Mouse (Mus musculus): Measurements from ENCODE around the gene Cdc37l1. TPM values are rescaled to one million over a fixed set of nuclear protein-coding genes. Genes with fewer than 3 reads are reported as not detected.

Gene Cdc37l1
- polyA plus RNA-seq, 1 experiment from 2014 or later = 34.9 TPM

DNA sequence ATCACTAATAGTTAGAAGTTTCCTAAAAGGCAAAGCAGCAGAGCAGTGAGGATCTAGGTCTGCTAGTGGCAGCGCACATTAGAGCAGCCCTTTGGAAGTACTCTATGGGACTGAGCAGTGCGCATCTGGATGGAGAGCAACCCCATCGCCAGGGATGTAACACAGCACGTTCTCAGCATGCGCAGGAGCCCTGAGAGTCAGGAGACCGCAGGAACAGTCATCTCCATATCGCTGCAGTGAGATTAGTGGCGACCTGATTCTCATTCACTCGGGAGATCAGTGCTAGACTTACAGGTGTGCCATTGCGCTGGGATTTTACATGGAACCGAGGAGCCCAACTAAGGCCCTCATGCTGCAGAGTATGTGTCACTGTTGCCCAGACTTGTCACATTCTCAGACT, 18.9 kb downstream of the Cdc37l1 start:
- Histone ChIP-seq H3K27ac (no peak overlapping the region), H3K36me3 (peaks cover 52% of the 10 kb centered on the region), H3K27me3 (no peaks in the 10 kb centered on the region), H3K4me1 (no peaks in the 10 kb centered on the region), H3K9ac (no peak overlapping the region), H3K4me3 (no peak overlapping the region), H3K9me3 (no peaks in the 10 kb centered on the region), H3K4me2 (no peak overlapping the region)
- ATAC-seq (ENCODE audit: insufficient number of reproducible peaks, low FRiP score, low TSS enrichment, low read depth) = no peak
- whole genome bisulfite sequencing = 94% methylated on average over 11 of the region's 11 CpGs

GRCm38 (mm10) chr19:29011355-29011990, 21.3 kb downstream of the Cdc37l1 start:
- H3K4me1 ChIP-seq = no peaks in the 10 kb centered on the region
- no peak overlapping the region for H3K9ac ChIP-seq
- H3K4me3 ChIP-seq = no peak overlapping the region
- H3K4me2 ChIP-seq = no peak overlapping the region
- no peaks in the 10 kb centered on the region for H3K27me3 ChIP-seq
- no peak for ATAC-seq (ENCODE audit: insufficient number of reproducible peaks, low FRiP score, low TSS enrichment, low read depth)
- H3K9me3 ChIP-seq = no peaks in the 10 kb centered on the region
- H3K27ac ChIP-seq = no peak overlapping the region
- peaks cover 60% of the 10 kb centered on the region for H3K36me3 ChIP-seq
- 75% methylated on average over 12 of the region's 12 CpGs for WGBS

DNA sequence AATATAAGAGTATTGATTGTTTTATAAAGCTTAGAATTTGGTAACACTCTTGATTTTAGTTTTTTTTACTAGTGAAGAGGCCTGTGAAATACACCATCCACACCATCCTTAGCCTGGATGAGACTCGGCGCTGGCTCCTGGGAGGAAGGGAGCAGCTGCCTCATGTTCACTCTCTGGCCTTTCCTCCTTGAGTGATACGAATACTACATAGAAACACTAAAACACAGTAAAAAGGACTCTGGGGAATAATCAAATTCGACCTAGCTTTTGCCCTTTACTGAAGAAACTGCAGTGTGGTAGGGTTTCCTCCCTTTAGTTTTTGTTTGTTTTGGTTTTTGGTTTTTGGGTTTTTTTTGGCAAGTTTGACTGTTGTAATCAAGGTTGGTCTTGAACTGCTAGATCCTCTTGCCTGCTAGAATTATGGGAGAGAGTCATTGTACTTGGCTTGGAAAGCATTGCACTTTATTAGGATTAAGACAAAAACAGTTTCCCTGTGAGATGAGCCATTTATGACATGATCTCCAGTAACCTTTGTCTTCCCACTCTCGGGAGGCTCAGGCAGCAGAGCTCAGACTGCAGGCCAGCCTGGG, 24.4 kb downstream of the Cdc37l1 start:
- Histone ChIP-seq H3K27me3 (no peaks in the 10 kb centered on the region), H3K4me1 (no peaks in the 10 kb centered on the region), H3K27ac (no peak overlapping the region), H3K9ac (no peak overlapping the region), H3K36me3 (peaks cover 45% of the 10 kb centered on the region), H3K4me2 (no peak overlapping the region), H3K9me3 (no peaks in the 10 kb centered on the region), H3K4me3 (no peak overlapping the region)
- WGBS = 58% methylated on average over 5 of the region's 5 CpGs
- ATAC-seq (ENCODE audit: insufficient number of reproducible peaks, low FRiP score, low TSS enrichment, low read depth) = no peak

GRCm38 (mm10) chr19:29015410-29016203, 25.5 kb downstream of the Cdc37l1 start:
- Histone ChIP-seq H3K4me1 (no peaks in the 10 kb centered on the region), H3K4me2 (no peak overlapping the region), H3K27ac (no peak overlapping the region), H3K27me3 (no peaks in the 10 kb centered on the region), H3K9me3 (no peaks in the 10 kb centered on the region), H3K36me3 (peaks cover 52% of the 10 kb centered on the region), H3K4me3 (no peak overlapping the region), H3K9ac (no peak overlapping the region)
- WGBS = 57% methylated on average over 8 of the region's 8 CpGs
- ATAC-seq (ENCODE audit: insufficient number of reproducible peaks, low FRiP score, low TSS enrichment, low read depth) = no peak

DNA sequence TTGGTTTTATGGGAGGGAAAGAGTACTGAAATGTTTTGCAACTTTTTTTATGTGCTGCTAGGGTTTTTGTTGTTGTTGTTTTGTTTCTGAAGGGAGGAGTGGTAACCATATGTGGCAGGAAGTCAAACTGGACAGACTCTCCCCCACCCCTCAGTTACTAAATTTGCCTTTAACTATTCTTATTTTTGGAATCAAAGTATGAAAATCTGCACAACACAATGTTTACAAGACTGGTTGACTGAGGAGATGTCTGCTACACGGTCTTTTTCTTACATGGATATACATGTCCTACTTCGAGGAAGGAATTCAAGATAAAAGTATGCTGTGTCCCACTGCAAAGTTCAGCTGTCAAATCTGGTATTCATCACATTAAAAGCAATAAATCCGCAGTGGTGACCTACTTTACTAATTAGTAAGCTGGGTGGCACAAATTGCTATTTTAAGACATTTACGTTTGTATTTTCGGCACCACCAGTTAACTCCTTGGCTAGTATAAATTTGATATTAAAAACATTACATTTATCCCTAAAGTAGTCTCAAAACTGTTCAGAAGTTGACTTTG, 26.1 kb downstream of the Cdc37l1 start:
- Histone ChIP-seq H3K27ac (no peak overlapping the region), H3K4me1 (no peaks in the 10 kb centered on the region), H3K9me3 (no peaks in the 10 kb centered on the region), H3K4me3 (no peak overlapping the region), H3K27me3 (no peaks in the 10 kb centered on the region), H3K9ac (no peak overlapping the region), H3K4me2 (no peak overlapping the region), H3K36me3 (peaks cover 54% of the 10 kb centered on the region)
- ATAC-seq (ENCODE audit: insufficient number of reproducible peaks, low FRiP score, low TSS enrichment, low read depth) = no peak
- WGBS = 33% methylated on average over 5 of the region's 5 CpGs

DNA sequence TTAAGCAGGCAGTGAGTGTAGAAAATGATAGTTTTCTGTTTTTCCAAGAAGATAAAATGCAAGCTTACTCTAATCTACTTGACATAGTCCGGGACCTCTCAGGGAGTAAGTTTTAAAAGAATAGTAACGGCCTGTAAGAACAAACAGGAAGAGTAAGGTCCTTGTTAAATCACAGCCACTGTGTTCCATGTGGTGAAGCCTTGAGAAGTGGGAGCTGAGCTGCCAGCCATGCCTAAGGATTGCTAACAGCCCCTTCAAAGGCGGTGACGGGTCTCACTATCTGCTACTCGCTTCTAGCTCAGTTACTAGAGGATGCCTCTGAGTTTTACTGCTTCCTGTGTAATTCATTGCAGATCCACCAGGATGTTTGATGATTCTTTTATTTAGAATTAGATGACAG, 26.6 kb downstream of the Cdc37l1 start:
- 44% methylated on average over 5 of the region's 5 CpGs for WGBS
- ATAC-seq (ENCODE audit: insufficient number of reproducible peaks, low FRiP score, low TSS enrichment, low read depth) = no peak
- Histone ChIP-seq H3K9me3 (no peaks in the 10 kb centered on the region), H3K27me3 (no peaks in the 10 kb centered on the region), H3K9ac (no peak overlapping the region), H3K36me3 (peaks cover 54% of the 10 kb centered on the region), H3K4me2 (no peak overlapping the region), H3K4me1 (no peaks in the 10 kb centered on the region), H3K4me3 (no peak overlapping the region), H3K27ac (no peak overlapping the region)

- ATAC-seq (ENCODE audit: insufficient number of reproducible peaks, low FRiP score, low TSS enrichment, low read depth) = no peak
- H3K27ac ChIP-seq = no peak overlapping the region
- H3K4me3 ChIP-seq = no peak overlapping the region
- H3K36me3 ChIP-seq = peaks cover 60% of the 10 kb centered on the region
- H3K27me3 ChIP-seq = no peaks in the 10 kb centered on the region
- no peak overlapping the region for H3K4me2 ChIP-seq
- WGBS = 91% methylated on average over 3 of the region's 3 CpGs
- no peak overlapping the region for H3K9ac ChIP-seq
- no peaks in the 10 kb centered on the region for H3K4me1 ChIP-seq
- H3K9me3 ChIP-seq = no peaks in the 10 kb centered on the region
Measured at GRCm38 (mm10) chr19:29019647-29020046, 29.5 kb downstream of the Cdc37l1 start.

- no peak overlapping the region for H3K9ac ChIP-seq
- no peak overlapping the region for H3K4me2 ChIP-seq
- H3K36me3 ChIP-seq = peaks cover 74% of the 10 kb centered on the region
- H3K27ac ChIP-seq = no peak overlapping the region
- H3K4me1 ChIP-seq = no peaks in the 10 kb centered on the region
- no peak for ATAC-seq (ENCODE audit: insufficient number of reproducible peaks, low FRiP score, low TSS enrichment, low read depth)
- H3K9me3 ChIP-seq = no peaks in the 10 kb centered on the region
- 91% methylated on average over 7 of the region's 7 CpGs for WGBS
- H3K27me3 ChIP-seq = no peaks in the 10 kb centered on the region
- H3K4me3 ChIP-seq = no peak overlapping the region
Measured at GRCm38 (mm10) chr19:29021754-29022345, 31.7 kb downstream of the Cdc37l1 start.

GRCm38 (mm10) chr19:29024391-29024947, 34.3 kb downstream of the Cdc37l1 start:
- peaks cover 70% of the 10 kb centered on the region for H3K36me3 ChIP-seq
- no peaks in the 10 kb centered on the region for H3K9me3 ChIP-seq
- no peak overlapping the region for H3K4me2 ChIP-seq
- 77% methylated on average over 11 of the region's 11 CpGs for WGBS
- no peak for ATAC-seq (ENCODE audit: insufficient number of reproducible peaks, low FRiP score, low TSS enrichment, low read depth)
- no peak overlapping the region for H3K9ac ChIP-seq
- H3K4me1 ChIP-seq = no peaks in the 10 kb centered on the region
- H3K4me3 ChIP-seq = no peak overlapping the region
- no peaks in the 10 kb centered on the region for H3K27me3 ChIP-seq
- no peak overlapping the region for H3K27ac ChIP-seq

DNA sequence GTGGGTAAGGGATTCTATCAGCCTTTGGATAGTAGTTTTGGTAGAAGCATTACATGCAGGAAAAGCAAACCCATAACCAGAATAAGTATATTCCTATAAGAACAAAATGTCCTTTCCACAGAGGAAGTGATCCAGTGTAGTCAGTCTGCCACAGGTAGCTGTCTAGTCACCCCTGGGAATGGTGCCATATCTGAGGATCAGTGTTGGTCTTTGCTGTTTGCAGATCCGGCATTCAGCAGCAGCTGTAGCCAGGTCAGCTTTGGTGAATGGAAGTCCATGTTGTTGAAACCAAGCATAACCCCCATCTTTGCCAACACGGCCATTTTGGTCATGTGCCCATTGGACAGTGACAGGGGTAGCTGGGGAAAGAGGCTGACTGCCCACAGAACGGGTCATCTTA, 41.6 kb downstream of the Cdc37l1 start:
- Histone ChIP-seq H3K36me3 (peaks cover 46% of the 10 kb centered on the region), H3K27ac (no peak overlapping the region), H3K4me1 (no peaks in the 10 kb centered on the region), H3K4me3 (no peak overlapping the region), H3K4me2 (no peak overlapping the region), H3K27me3 (no peaks in the 10 kb centered on the region), H3K9ac (no peak overlapping the region), H3K9me3 (no peaks in the 10 kb centered on the region)
- 96% methylated on average over 3 of the region's 3 CpGs for WGBS
- ATAC-seq (ENCODE audit: insufficient number of reproducible peaks, low FRiP score, low TSS enrichment, low read depth) = no peak

DNA sequence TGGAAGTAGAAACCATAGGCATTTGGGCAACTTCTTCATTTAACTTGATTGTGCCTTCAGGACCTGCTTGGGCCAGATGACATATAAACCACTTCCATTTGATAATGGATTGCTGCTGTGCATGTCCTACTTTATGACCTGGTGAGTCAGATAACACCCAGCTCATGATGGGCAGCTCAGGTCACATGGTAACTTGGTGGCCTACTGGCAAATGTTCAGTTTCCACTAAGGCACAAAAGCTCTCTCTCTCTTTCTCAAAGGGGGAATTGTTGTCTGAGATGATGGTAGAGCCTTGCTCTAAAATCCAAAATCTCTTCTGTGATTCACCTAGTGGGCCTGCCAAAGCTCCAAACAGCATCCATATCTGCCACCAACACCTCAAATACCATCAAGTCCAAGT, 42.5 kb downstream of the Cdc37l1 start:
- Histone ChIP-seq H3K27me3 (no peaks in the 10 kb centered on the region), H3K27ac (no peak overlapping the region), H3K36me3 (peaks cover 44% of the 10 kb centered on the region), H3K9ac (no peak overlapping the region), H3K4me1 (no peaks in the 10 kb centered on the region), H3K4me2 (no peak overlapping the region), H3K4me3 (no peak overlapping the region), H3K9me3 (no peaks in the 10 kb centered on the region)
- ATAC-seq (ENCODE audit: insufficient number of reproducible peaks, low FRiP score, low TSS enrichment, low read depth) = no peak
